Mouse (Mus musculus): ENCODE results near the gene Mpig6b. TPM values are rescaled to one million over a fixed set of nuclear protein-coding genes. Genes with fewer than 3 reads are reported as not detected.

Mpig6b gene
- total RNA-seq, 2 experiments from 2014 or later, result not detected

- DNase-seq (ENCODE audit: low spot score in 2 of 2), result no peak
These were observed 5.2 kb downstream of the Mpig6b start for GRCm38 (mm10) chr17:35060737-35061297.

GRCm38 (mm10) chr17:35060071-35060470, 5.9 kb downstream of the Mpig6b start:
- DNase-seq (ENCODE audit: low spot score in 2 of 2), result no peak

- DNase-seq (ENCODE audit: low spot score in 2 of 2), result peak; percentile 79 to 85
These were observed 6.8 kb downstream of the Mpig6b start, which contains the start of gene Ddah2 for GRCm38 (mm10) chr17:35058911-35059892. Ddah2 (plus strand) TSS chr17:35059035.

GRCm38 (mm10) chr17:35058316-35058715, 7.7 kb downstream of the Mpig6b start:
- DNase-seq (ENCODE audit: low spot score in 2 of 2), result no peak

GRCm38 (mm10) chr17:35057090-35057489, 8.9 kb downstream of the Mpig6b start:
- no peak for DNase-seq (ENCODE audit: low spot score in 2 of 2)

- no peak for DNase-seq (ENCODE audit: low spot score in 2 of 2)
These were observed 10.1 kb downstream of the Mpig6b start for GRCm38 (mm10) chr17:35055691-35056495.

- no peak for DNase-seq (ENCODE audit: low spot score in 2 of 2)
These were observed 13.6 kb downstream of the Mpig6b start for GRCm38 (mm10) chr17:35052271-35052798.

- DNase-seq (ENCODE audit: low spot score in 2 of 2), result no peak
These were observed 14.6 kb downstream of the Mpig6b start for GRCm38 (mm10) chr17:35051156-35052086.

GRCm38 (mm10) chr17:35050126-35050750, 15.7 kb downstream of the Mpig6b start:
- DNase-seq (ENCODE audit: low spot score in 2 of 2), result no peak

- no peak for DNase-seq (ENCODE audit: low spot score in 2 of 2)
These were observed 16.4 kb downstream of the Mpig6b start, which contains the start of gene Clic1 for GRCm38 (mm10) chr17:35049561-35050016. Clic1 (plus strand) TSS chr17:35049966.

GRCm38 (mm10) chr17:35048932-35049440, 17.0 kb downstream of the Mpig6b start:
- no peak for DNase-seq (ENCODE audit: low spot score in 2 of 2)

GRCm38 (mm10) chr17:35048149-35048931, 17.6 kb downstream of the Mpig6b start:
- no peak for DNase-seq (ENCODE audit: low spot score in 2 of 2)

GRCm38 (mm10) chr17:35047688-35048087, 18.3 kb downstream of the Mpig6b start:
- no peak for DNase-seq (ENCODE audit: low spot score in 2 of 2)

- DNase-seq (ENCODE audit: low spot score in 2 of 2), result peak; percentile 93 to 97
These were observed 19.1 kb downstream of the Mpig6b start, which contains the start of gene Msh5 for GRCm38 (mm10) chr17:35046681-35047455. Msh5 (minus strand) TSS chr17:35046745.

GRCm38 (mm10) chr17:35045807-35046680, 19.9 kb downstream of the Mpig6b start:
- DNase-seq (ENCODE audit: low spot score in 2 of 2), result no peak

All from layer of hippocampus, postnatal 14 days (tissue).